Mouse (Mus musculus): ENCODE results near the gene Arid5b. TPM values are rescaled to one million over a fixed set of nuclear protein-coding genes. Genes with fewer than 3 reads are reported as not detected.

Arid5b gene
- total and polyA plus RNA-seq, 2 experiments from 2014 or later, result 13.3 to 13.6 TPM

- no peak for ATAC-seq (ENCODE audit: low FRiP score)
Observed at GRCm38 (mm10) chr10:68058378-68058777, 220.2 kb downstream of the Arid5b start.

GRCm38 (mm10) chr10:68057841-68058240 lies 220.7 kb downstream of the Arid5b start:
- H3K27me3 ChIP-seq (ENCODE audit: insufficient read depth, low read length), result no peaks in the 10 kb centered on the region
- H3K4me1 ChIP-seq (ENCODE audit: insufficient read depth, low read length), result no peaks in the 10 kb centered on the region; the same call in 1 of the 2 replicates
- no peak for ATAC-seq (ENCODE audit: low FRiP score)
- no peak for TF ChIP-seq CTCF (IDR thresholded peaks at IDR 0.05)
- 91% methylated on average over 3 of the region's 3 CpGs for WGBS
- no peak for DNase-seq (ENCODE audit: low spot score)
- H3K4me2 ChIP-seq (ENCODE audit: low read depth, low read length, poor library complexity, severe bottlenecking), result no peak overlapping the region
- no peaks in the 10 kb centered on the region for H3K36me3 ChIP-seq (ENCODE audit: insufficient read depth, low read length)
- H3K27ac ChIP-seq (ENCODE audit: low read depth, low read length), result no peak overlapping the region
- no peak overlapping the region for H3K4me3 ChIP-seq (ENCODE audit: low read depth, low read length)
- no peaks in the 10 kb centered on the region for H3K9me3 ChIP-seq (ENCODE audit: low read length)
- no peak overlapping the region for H3K9ac ChIP-seq (replicated peaks; ENCODE audit: low read length, poor library complexity, severe bottlenecking)

More at GRCm38 (mm10) chr10:68058378-68058777, 220.2 kb downstream of the Arid5b start:
- H3K9ac ChIP-seq (replicated peaks; ENCODE audit: low read length, poor library complexity, severe bottlenecking), result no peak overlapping the region
- no peaks in the 10 kb centered on the region; the same call in 1 of the 2 replicates for H3K4me1 ChIP-seq (ENCODE audit: insufficient read depth, low read length)
- H3K27ac ChIP-seq (ENCODE audit: low read depth, low read length), result no peak overlapping the region
- no peaks in the 10 kb centered on the region for H3K9me3 ChIP-seq (ENCODE audit: low read length)
- no peaks in the 10 kb centered on the region for H3K36me3 ChIP-seq (ENCODE audit: insufficient read depth, low read length)
- TF ChIP-seq CTCF (IDR thresholded peaks at IDR 0.05), result peak; percentile 36; the same call in 1 of the 2 replicates
- H3K4me2 ChIP-seq (ENCODE audit: low read depth, low read length, poor library complexity, severe bottlenecking), result no peak overlapping the region
- H3K4me3 ChIP-seq (ENCODE audit: low read depth, low read length), result no peak overlapping the region
- no peak for DNase-seq (ENCODE audit: low spot score)
- no peaks in the 10 kb centered on the region for H3K27me3 ChIP-seq (ENCODE audit: insufficient read depth, low read length)
- WGBS, result 98% methylated on average over 1 of the region's 1 CpGs

- no peak for ATAC-seq (ENCODE audit: low FRiP score)
- Histone ChIP-seq H3K4me1 (ENCODE audit: insufficient read depth, low read length) (no peaks in the 10 kb centered on the region), H3K36me3 (ENCODE audit: insufficient read depth, low read length) (no peaks in the 10 kb centered on the region), H3K9me3 (ENCODE audit: low read length) (no peaks in the 10 kb centered on the region), H3K27me3 (ENCODE audit: insufficient read depth, low read length) (no peaks in the 10 kb centered on the region), H3K4me3 (ENCODE audit: low read depth, low read length) (no peak overlapping the region), H3K4me2 (ENCODE audit: low read depth, low read length, poor library complexity, severe bottlenecking) (no peak overlapping the region), H3K27ac (ENCODE audit: low read depth, low read length) (no peak overlapping the region), H3K9ac (replicated peaks; ENCODE audit: low read length, poor library complexity, severe bottlenecking) (no peak overlapping the region)
- no peak for DNase-seq (ENCODE audit: low spot score)
- 89% methylated on average over 6 of the region's 6 CpGs for WGBS
- TF ChIP-seq CTCF (IDR thresholded peaks at IDR 0.05), result no peak
Observed at GRCm38 (mm10) chr10:68054706-68055105, 223.8 kb downstream of the Arid5b start.

GRCm38 (mm10) chr10:68054131-68054530 lies 224.4 kb downstream of the Arid5b start:
- Histone ChIP-seq H3K27ac (ENCODE audit: low read depth, low read length) (no peak overlapping the region), H3K9ac (replicated peaks; ENCODE audit: low read length, poor library complexity, severe bottlenecking) (no peak overlapping the region), H3K27me3 (ENCODE audit: insufficient read depth, low read length) (no peaks in the 10 kb centered on the region), H3K9me3 (ENCODE audit: low read length) (no peaks in the 10 kb centered on the region), H3K4me2 (ENCODE audit: low read depth, low read length, poor library complexity, severe bottlenecking) (no peak overlapping the region), H3K4me3 (ENCODE audit: low read depth, low read length) (no peak overlapping the region), H3K36me3 (ENCODE audit: insufficient read depth, low read length) (no peaks in the 10 kb centered on the region), H3K4me1 (ENCODE audit: insufficient read depth, low read length) (no peaks in the 10 kb centered on the region)
- ATAC-seq (ENCODE audit: low FRiP score) (no peak), DNase-seq (ENCODE audit: low spot score) (no peak)
- TF ChIP-seq CTCF (IDR thresholded peaks at IDR 0.05), result no peak
- 85% methylated on average over 5 of the region's 5 CpGs for WGBS

GRCm38 (mm10) chr10:68052307-68052706 lies 226.2 kb downstream of the Arid5b start:
- WGBS, result 91% methylated on average over 8 of the region's 8 CpGs
- no peak overlapping the region for H3K4me2 ChIP-seq (ENCODE audit: low read depth, low read length, poor library complexity, severe bottlenecking)
- H3K36me3 ChIP-seq (ENCODE audit: insufficient read depth, low read length), result no peaks in the 10 kb centered on the region
- H3K9ac ChIP-seq (replicated peaks; ENCODE audit: low read length, poor library complexity, severe bottlenecking), result no peak overlapping the region
- no peaks in the 10 kb centered on the region for H3K27me3 ChIP-seq (ENCODE audit: insufficient read depth, low read length)
- no peak for DNase-seq (ENCODE audit: low spot score)
- H3K4me3 ChIP-seq (ENCODE audit: low read depth, low read length), result no peak overlapping the region
- ATAC-seq (ENCODE audit: low FRiP score), result no peak
- H3K9me3 ChIP-seq (ENCODE audit: low read length), result no peaks in the 10 kb centered on the region
- TF ChIP-seq CTCF (IDR thresholded peaks at IDR 0.05), result peak; percentile 26; the same call in 1 of the 2 replicates
- H3K4me1 ChIP-seq (ENCODE audit: insufficient read depth, low read length), result no peaks in the 10 kb centered on the region
- H3K27ac ChIP-seq (ENCODE audit: low read depth, low read length), result no peak overlapping the region

- no peak for TF ChIP-seq CTCF (IDR thresholded peaks at IDR 0.05)
- 71% methylated on average over 14 of the region's 14 CpGs for WGBS
- Histone ChIP-seq H3K9ac (replicated peaks; ENCODE audit: low read length, poor library complexity, severe bottlenecking) (no peak overlapping the region), H3K4me3 (ENCODE audit: low read depth, low read length) (no peak overlapping the region), H3K4me1 (ENCODE audit: insufficient read depth, low read length) (no peaks in the 10 kb centered on the region), H3K9me3 (ENCODE audit: low read length) (no peaks in the 10 kb centered on the region), H3K27me3 (ENCODE audit: insufficient read depth, low read length) (no peaks in the 10 kb centered on the region), H3K4me2 (ENCODE audit: low read depth, low read length, poor library complexity, severe bottlenecking) (no peak overlapping the region), H3K27ac (ENCODE audit: low read depth, low read length) (no peak overlapping the region), H3K36me3 (ENCODE audit: insufficient read depth, low read length) (no peaks in the 10 kb centered on the region)
- ATAC-seq (ENCODE audit: low FRiP score) (peak; percentile 54; the same call in 1 of the 2 replicates), DNase-seq (ENCODE audit: low spot score) (no peak)
Observed at GRCm38 (mm10) chr10:68051316-68051933, 227.1 kb downstream of the Arid5b start.
